Mouse (Mus musculus) brain, embryonic 14.5 days (tissue): ENCODE measurements around the gene Arhgef1.

Experiments
- CTCF ChIP-seq: fragments of 200-500 bp; IDR thresholded peaks from 2 replicates; pipeline ENCODE4 v1.5.1; 2012; ENCODE audit warnings: inconsistent platforms, mild to moderate bottlenecking, moderate library complexity, borderline replicate concordance; ENCODE audit not compliant: insufficient read depth, insufficient read length; ENCODE audit errors: extremely low read depth
- POLR2A ChIP-seq: fragments of 200-500 bp; IDR thresholded peaks from 2 replicates; pipeline ENCODE4 v1.6.1; 2012; ENCODE audit warnings: mild to moderate bottlenecking, inconsistent platforms, borderline replicate concordance; ENCODE audit not compliant: poor library complexity, insufficient read depth, insufficient read length, severe bottlenecking; ENCODE audit errors: extremely low read depth

- TF ChIP-seq POLR2A (no peak), CTCF (peak; percentile 95)
These were observed 12.2 kb upstream of the Arhgef1 start for GRCm38 (mm10) chr7:24890281-24891216.
